Mouse (Mus musculus) testis, adult 2 months (tissue): ENCODE measurements around the gene Parp3.

Experiments used
- CTCF ChIP-seq: fragments of 200-500 bp; IDR thresholded peaks from 2 replicates; pipeline ENCODE4 v1.5.1; 2012; ENCODE audit warnings: low read depth, mild to moderate bottlenecking, inconsistent platforms, low read length, moderate library complexity; ENCODE audit not compliant: control insufficient read depth, insufficient read depth, insufficient replicate concordance
- POLR2A ChIP-seq: fragments of 200-500 bp; IDR thresholded peaks from 2 replicates; pipeline ENCODE4 v1.6.1; 2012; ENCODE audit warnings: low read depth, mild to moderate bottlenecking, inconsistent platforms, low read length, moderate library complexity; ENCODE audit not compliant: control insufficient read depth

GRCm38 (mm10) chr9:106449947-106450346 is 26.8 kb downstream of the Parp3 start:
- TF ChIP-seq CTCF = no peak
- TF ChIP-seq POLR2A = no peak
